Mouse (Mus musculus) hindbrain, embryonic 10.5 days (tissue): ENCODE measurements around the gene Fbxo47. TPM values are rescaled to one million over a fixed set of nuclear protein-coding genes. Genes with fewer than 3 reads are reported as not detected.

Experiments
- DNase-seq: peaks from one replicate; pipeline ENCODE4 v3.0.0-alpha.2; 2017; ENCODE audit warnings: low spot score
- H3K27ac ChIP-seq: fragments of 300-500 bp; sonication (generic); 2 replicates; pipeline ENCODE4 v1.5.1; 2016; ENCODE audit warnings: mild to moderate bottlenecking, moderate library complexity
- H3K27me3 ChIP-seq: fragments of 300-500 bp; sonication (generic); 2 replicates; pipeline ENCODE4 v1.6.1; 2016; ENCODE audit warnings: mild to moderate bottlenecking; ENCODE audit not compliant: poor library complexity, insufficient read depth, severe bottlenecking
- H3K36me3 ChIP-seq: fragments of 300-500 bp; sonication (generic); 2 replicates; pipeline ENCODE4 v1.6.1; 2016; ENCODE audit warnings: mild to moderate bottlenecking, moderate library complexity
- H3K4me1 ChIP-seq: fragments of 300-500 bp; sonication (generic); replicated peaks from 2 replicates; pipeline ENCODE4 v1.6.1; 2016; ENCODE audit warnings: mild to moderate bottlenecking
- H3K4me3 ChIP-seq: fragments of 300-500 bp; sonication (generic); 2 replicates; pipeline ENCODE4 v1.5.1; 2016; ENCODE audit warnings: mild to moderate bottlenecking, moderate library complexity
- H3K9me3 ChIP-seq: fragments of 300-500 bp; sonication (generic); 2 replicates; pipeline ENCODE4 v1.6.1; 2016; ENCODE audit warnings: mild to moderate bottlenecking, moderate library complexity
- WGBS: fragments of 180-500 bp; shearing (Covaris S2); methylation state at CpG from one replicate; pipeline ENCODE4 v1.1.7; 2016; 5-methylcytosine and 5-hydroxymethylcytosine counted together
- polyA plus RNA-seq: library from polyadenylated mRNA; unstranded; fragments of >200 nt; fragmentation: Nextera tagmentation; extraction: Ambion mirVana; gene quantifications from 2 replicates; pipeline ENCODE4 v1.2.1, GENCODE M21; 2016

The Fbxo47 gene
- polyA plus RNA-seq, 1 experiment from 2014 or later = 1.0 TPM

DNA sequence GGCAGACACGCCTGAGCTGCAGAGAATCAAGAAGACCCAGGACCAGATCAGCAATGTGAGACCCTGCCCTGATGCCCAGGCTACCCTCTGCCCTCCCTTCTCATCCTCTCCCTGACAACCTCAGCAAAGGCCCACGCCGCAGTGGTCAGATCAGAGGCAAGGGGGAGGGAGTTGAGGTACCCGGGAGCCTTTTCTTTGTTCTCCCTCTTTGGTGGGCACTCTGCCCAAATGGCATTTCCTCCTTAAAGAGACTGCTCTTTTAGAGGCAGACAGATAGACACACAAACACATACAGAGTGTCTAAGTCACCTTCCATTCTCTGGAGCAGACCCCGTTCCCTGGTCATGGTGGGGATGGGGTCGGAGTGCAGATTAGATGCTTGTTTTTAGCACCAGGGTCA is 59.1 kb downstream of the Fbxo47 start:
- no peak for DNase-seq
- Histone ChIP-seq H3K36me3 (peaks cover 78% of the 10 kb centered on the region), H3K27ac (no peak overlapping the region), H3K27me3 (no peaks in the 10 kb centered on the region), H3K4me1 (peaks cover 38% of the 10 kb centered on the region), H3K4me3 (no peak overlapping the region), H3K9me3 (no peaks in the 10 kb centered on the region)
- WGBS = 92% methylated on average over 6 of the region's 6 CpGs

GRCm38 (mm10) chr11:97824168-97824567 is 59.8 kb downstream of the Fbxo47 start:
- H3K36me3 ChIP-seq = peaks cover 72% of the 10 kb centered on the region
- no peaks in the 10 kb centered on the region for H3K27me3 ChIP-seq
- peaks cover 44% of the 10 kb centered on the region for H3K4me1 ChIP-seq
- DNase-seq = no peak
- H3K9me3 ChIP-seq = no peaks in the 10 kb centered on the region
- H3K4me3 ChIP-seq = no peak overlapping the region
- H3K27ac ChIP-seq = no peak overlapping the region
- WGBS = 96% methylated on average over 11 of the region's 11 CpGs

GRCm38 (mm10) chr11:97822840-97823603 is 60.9 kb downstream of the Fbxo47 start:
- Histone ChIP-seq H3K36me3 (peaks cover 66% of the 10 kb centered on the region), H3K27ac (peak overlapping the region; percentile 6; the same call in 1 of the 2 replicates)

GRCm38 (mm10) chr11:97821401-97822064 is 62.4 kb downstream of the Fbxo47 start:
- Histone ChIP-seq H3K4me3 (no peak overlapping the region), H3K36me3 (peaks cover 56% of the 10 kb centered on the region), H3K27ac (no peak overlapping the region), H3K4me1 (peaks cover 70% of the 10 kb centered on the region), H3K27me3 (no peaks in the 10 kb centered on the region), H3K9me3 (no peaks in the 10 kb centered on the region)
- WGBS = 91% methylated on average over 8 of the region's 8 CpGs
- no peak for DNase-seq

More at GRCm38 (mm10) chr11:97822840-97823603, 60.9 kb downstream of the Fbxo47 start:
- no peak for DNase-seq
- Histone ChIP-seq H3K4me3 (no peak overlapping the region), H3K27me3 (no peaks in the 10 kb centered on the region), H3K9me3 (no peaks in the 10 kb centered on the region), H3K4me1 (peaks cover 55% of the 10 kb centered on the region)
- 68% methylated on average over 20 of the region's 20 CpGs for WGBS

DNA sequence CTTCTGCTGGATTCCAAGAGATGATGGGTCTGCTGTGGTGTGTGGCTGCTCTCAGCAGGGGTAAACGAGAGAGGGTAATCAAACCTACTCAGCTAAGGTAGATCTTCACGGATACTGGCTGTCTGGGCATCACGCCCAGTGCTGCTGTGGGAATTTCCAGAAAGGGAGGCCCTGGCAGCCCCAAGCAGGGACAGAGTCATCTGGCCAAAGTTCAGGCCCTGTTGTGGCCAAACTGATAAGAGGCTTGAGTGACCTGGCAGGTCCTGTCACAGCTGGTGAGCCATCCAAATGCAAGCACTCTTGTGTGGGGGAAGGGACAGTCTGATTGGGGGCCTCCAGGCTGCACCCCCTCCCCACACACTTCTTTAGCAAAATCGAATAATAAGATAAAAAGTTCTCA is 63.1 kb downstream of the Fbxo47 start:
- no peak for DNase-seq
- H3K9me3 ChIP-seq = no peaks in the 10 kb centered on the region
- no peaks in the 10 kb centered on the region for H3K27me3 ChIP-seq
- no peak overlapping the region for H3K4me3 ChIP-seq
- peaks cover 76% of the 10 kb centered on the region for H3K4me1 ChIP-seq
- no peak overlapping the region for H3K27ac ChIP-seq
- WGBS = 82% methylated on average over 4 of the region's 4 CpGs
- H3K36me3 ChIP-seq = peaks cover 53% of the 10 kb centered on the region

DNA sequence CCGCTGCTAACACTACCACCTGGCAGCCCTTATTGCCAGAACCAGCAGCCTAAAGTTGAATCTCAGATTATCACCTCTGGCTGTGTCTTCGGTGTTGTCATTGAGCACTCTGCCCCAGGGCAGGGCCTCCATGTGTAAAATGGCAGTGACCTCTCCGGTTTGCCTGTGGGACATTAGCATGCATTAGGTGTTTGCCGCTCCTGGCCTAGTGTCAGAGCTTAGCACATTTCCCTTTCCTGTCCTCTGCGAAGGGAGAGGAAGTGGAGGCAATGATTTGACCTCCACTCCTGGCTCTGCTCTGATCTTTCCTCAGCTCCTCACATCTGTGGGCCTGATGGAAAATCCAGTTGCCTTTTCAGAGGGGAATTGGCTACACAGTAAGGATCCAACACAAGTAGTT is 64.0 kb downstream of the Fbxo47 start:
- 83% methylated on average over 5 of the region's 5 CpGs for WGBS
- no peak for DNase-seq
- peaks cover 77% of the 10 kb centered on the region for H3K4me1 ChIP-seq
- peaks cover 53% of the 10 kb centered on the region for H3K36me3 ChIP-seq
- H3K9me3 ChIP-seq = no peaks in the 10 kb centered on the region
- 0 out of 2 replicates have a peak overlapping the region, but pooled peaks have one; percentile 1 for H3K27ac ChIP-seq
- no peaks in the 10 kb centered on the region for H3K27me3 ChIP-seq
- H3K4me3 ChIP-seq = no peak overlapping the region

- Histone ChIP-seq H3K27ac (peak overlapping the region; percentile 91), H3K4me3 (no peak overlapping the region), H3K9me3 (no peaks in the 10 kb centered on the region), H3K27me3 (no peaks in the 10 kb centered on the region), H3K36me3 (peaks cover 52% of the 10 kb centered on the region), H3K4me1 (peaks cover 80% of the 10 kb centered on the region)
- DNase-seq = no peak
- 69% methylated on average over 4 of the region's 4 CpGs for WGBS
Measured at GRCm38 (mm10) chr11:97819102-97819501, 64.9 kb downstream of the Fbxo47 start.

DNA sequence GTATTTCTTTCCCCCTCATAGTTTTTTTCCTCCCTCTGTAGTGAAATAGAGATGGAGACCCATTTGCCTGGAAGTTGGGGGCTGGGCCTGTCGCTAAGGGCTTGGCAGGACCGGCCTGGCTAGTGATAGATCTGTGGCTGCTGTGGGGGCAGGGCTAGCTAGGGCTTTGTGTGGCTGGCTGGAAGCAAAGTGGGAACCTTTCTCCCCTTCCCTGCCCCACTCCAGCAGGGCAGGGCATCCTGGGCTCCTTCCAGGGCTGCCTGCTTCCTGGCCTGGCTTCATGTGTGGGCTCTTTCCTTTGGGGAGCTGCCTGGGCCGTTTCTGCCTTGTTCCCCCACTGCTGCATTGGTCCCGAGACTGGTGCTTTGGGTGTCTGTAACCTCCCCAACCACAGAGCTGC is 65.4 kb downstream of the Fbxo47 start:
- no peaks in the 10 kb centered on the region for H3K9me3 ChIP-seq
- no peaks in the 10 kb centered on the region for H3K27me3 ChIP-seq
- H3K4me1 ChIP-seq = peaks cover 85% of the 10 kb centered on the region
- WGBS = 11% methylated on average over 4 of the region's 4 CpGs
- H3K36me3 ChIP-seq = peaks cover 52% of the 10 kb centered on the region
- DNase-seq = peak; percentile 75
- peak overlapping the region; percentile 91 for H3K27ac ChIP-seq
- H3K4me3 ChIP-seq = peak overlapping the region; percentile 5; the same call in 1 of the 2 replicates

GRCm38 (mm10) chr11:97818003-97818402 is 66.0 kb downstream of the Fbxo47 start:
- peak overlapping the region; percentile 5; the same call in 1 of the 2 replicates for H3K4me3 ChIP-seq
- peaks cover 49% of the 10 kb centered on the region for H3K36me3 ChIP-seq
- DNase-seq = no peak
- WGBS = 30% methylated on average over 6 of the region's 6 CpGs
- peak overlapping the region; percentile 91 for H3K27ac ChIP-seq
- H3K27me3 ChIP-seq = no peaks in the 10 kb centered on the region
- peaks cover 87% of the 10 kb centered on the region for H3K4me1 ChIP-seq
- H3K9me3 ChIP-seq = no peaks in the 10 kb centered on the region

- Histone ChIP-seq H3K27me3 (no peaks in the 10 kb centered on the region), H3K27ac (peak overlapping the region; percentile 91), H3K4me1 (peaks cover 88% of the 10 kb centered on the region), H3K9me3 (no peaks in the 10 kb centered on the region), H3K4me3 (no peak overlapping the region), H3K36me3 (peaks cover 43% of the 10 kb centered on the region)
- 29% methylated on average over 5 of the region's 5 CpGs for WGBS
- no peak for DNase-seq
Measured at GRCm38 (mm10) chr11:97817379-97817778, 66.6 kb downstream of the Fbxo47 start.

GRCm38 (mm10) chr11:97816916-97817315 is 67.0 kb downstream of the Fbxo47 start:
- H3K36me3 ChIP-seq = peaks cover 43% of the 10 kb centered on the region
- H3K9me3 ChIP-seq = no peaks in the 10 kb centered on the region
- peak overlapping the region; percentile 91 for H3K27ac ChIP-seq
- H3K27me3 ChIP-seq = no peaks in the 10 kb centered on the region
- no peak for DNase-seq
- WGBS = 50% methylated on average over 9 of the region's 9 CpGs
- no peak overlapping the region for H3K4me3 ChIP-seq
- H3K4me1 ChIP-seq = peaks cover 92% of the 10 kb centered on the region

DNA sequence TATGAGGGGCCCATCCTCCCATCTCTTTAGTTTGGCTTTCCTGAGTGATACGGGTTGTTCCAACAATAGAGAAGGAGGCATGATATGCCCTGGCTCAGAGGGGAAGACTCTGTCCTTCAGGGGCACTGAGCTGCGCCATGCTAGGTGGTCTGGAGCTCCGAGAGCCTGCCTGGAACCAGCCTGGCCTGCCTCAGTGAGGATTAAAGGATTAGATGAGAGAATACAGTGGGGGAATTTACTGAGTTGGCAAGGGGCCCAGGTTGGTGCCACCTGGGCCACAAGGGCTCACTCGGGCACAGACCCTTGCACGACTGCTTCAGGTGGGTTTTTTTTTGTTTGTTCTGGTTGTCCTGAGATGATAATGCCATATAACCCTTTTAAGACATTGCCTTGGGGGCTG is 67.8 kb downstream of the Fbxo47 start:
- DNase-seq = no peak
- Histone ChIP-seq H3K4me1 (peaks cover 95% of the 10 kb centered on the region), H3K27me3 (no peaks in the 10 kb centered on the region), H3K36me3 (peaks cover 38% of the 10 kb centered on the region), H3K4me3 (no peak overlapping the region), H3K27ac (peak overlapping the region; percentile 57; the same call in 1 of the 2 replicates), H3K9me3 (no peaks in the 10 kb centered on the region)
- WGBS = 80% methylated on average over 5 of the region's 5 CpGs

GRCm38 (mm10) chr11:97815736-97816135 is 68.2 kb downstream of the Fbxo47 start:
- DNase-seq = no peak
- Histone ChIP-seq H3K36me3 (peaks cover 35% of the 10 kb centered on the region), H3K27me3 (no peaks in the 10 kb centered on the region), H3K9me3 (no peaks in the 10 kb centered on the region), H3K27ac (peak overlapping the region; percentile 60), H3K4me3 (no peak overlapping the region), H3K4me1 (peaks cover 95% of the 10 kb centered on the region)
- WGBS = 70% methylated on average over 11 of the region's 11 CpGs
